Mouse (Mus musculus): ENCODE measurements around the gene Elmsan1. TPM values are rescaled to one million over a fixed set of nuclear protein-coding genes. Genes with fewer than 3 reads are reported as not detected.
A peak's percentile ranks its signal among the peaks of the same experiment; 100 is the strongest.

Gene Elmsan1
- polyA plus RNA-seq, 1 experiment from 2014 or later, result 2.7 TPM

DNA sequence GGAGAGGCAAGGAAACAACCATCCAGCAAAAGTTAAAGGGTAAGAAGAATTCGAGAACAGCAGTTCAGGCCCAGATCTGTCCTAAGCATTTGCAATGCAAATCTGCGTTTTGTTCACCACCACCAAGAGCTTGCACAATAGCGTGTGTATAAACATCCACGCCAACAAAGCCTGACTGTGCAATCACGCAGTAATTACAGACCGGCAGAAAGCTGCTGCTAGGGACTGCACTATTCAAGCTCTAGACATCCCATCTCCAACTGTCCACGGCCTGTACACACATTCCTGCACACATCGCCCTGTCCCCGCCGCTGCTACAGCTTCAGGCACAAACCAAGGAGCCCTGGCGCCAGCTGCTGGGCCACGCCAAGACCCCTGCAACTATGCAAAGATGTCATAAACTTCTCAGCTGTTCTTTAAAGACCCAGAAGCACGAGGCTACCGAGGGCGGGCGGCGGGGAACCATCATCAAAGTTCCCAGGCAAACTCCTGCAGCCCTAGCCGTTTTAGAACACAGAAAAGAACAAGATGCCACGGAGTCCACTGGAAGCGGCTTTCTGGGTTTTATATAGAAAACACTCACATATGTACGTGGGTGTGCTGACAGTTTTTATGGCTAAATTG is 1.1 kb downstream of the Elmsan1 start:
- peak overlapping the region; percentile 69 for H3K4me3 ChIP-seq (ENCODE audit: low read depth, low read length)
- peaks cover 14% of the 10 kb centered on the region for H3K4me1 ChIP-seq (ENCODE audit: control insufficient read depth, insufficient read depth, low read length)
- H3K9ac ChIP-seq (ENCODE audit: low read depth, low read length), result no peak overlapping the region
- WGBS, result 3% methylated on average over 21 of the region's 21 CpGs
- H3K36me3 ChIP-seq (ENCODE audit: control insufficient read depth, insufficient read depth, low read length), result no peaks in the 10 kb centered on the region
- H3K9me3 ChIP-seq (replicated peaks; ENCODE audit: control insufficient read depth, low read length, poor library complexity, severe bottlenecking), result no peaks in the 10 kb centered on the region
- 0 out of 2 replicates have a peak, but pooled peaks have one; percentile 21 for ATAC-seq
- H3K4me2 ChIP-seq (ENCODE audit: low read length), result peak overlapping the region; percentile 93
- H3K27ac ChIP-seq (ENCODE audit: low read length), result no peak overlapping the region
- no peaks in the 10 kb centered on the region for H3K27me3 ChIP-seq (ENCODE audit: control insufficient read depth, insufficient read depth, low read depth, low read length)

DNA sequence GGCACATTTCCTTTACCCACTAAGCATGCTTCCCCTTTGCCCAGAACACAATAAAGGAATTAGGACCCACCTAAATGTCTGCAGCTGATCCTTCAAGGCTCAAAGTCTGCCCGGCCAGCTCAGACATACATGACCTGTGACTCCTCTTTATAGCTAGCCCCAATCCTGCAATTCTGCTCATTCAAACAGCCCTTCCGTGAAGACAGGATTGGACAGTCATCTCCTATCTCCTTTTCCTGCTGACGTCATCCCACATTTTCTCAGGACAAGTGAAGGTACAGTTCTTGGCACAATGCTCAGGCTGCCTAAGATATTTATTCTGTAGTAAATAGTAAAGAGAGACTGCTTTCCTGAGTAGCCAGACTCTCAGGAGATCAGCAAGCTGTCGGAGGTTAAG is 1.6 kb downstream of the Elmsan1 start:
- WGBS, result 25% methylated on average over 4 of the region's 4 CpGs
- no peaks in the 10 kb centered on the region for H3K9me3 ChIP-seq (replicated peaks; ENCODE audit: control insufficient read depth, low read length, poor library complexity, severe bottlenecking)
- 0 out of 2 replicates have a peak overlapping the region, but pooled peaks have one; percentile 4 for H3K9ac ChIP-seq (ENCODE audit: low read depth, low read length)
- H3K36me3 ChIP-seq (ENCODE audit: control insufficient read depth, insufficient read depth, low read length), result no peaks in the 10 kb centered on the region
- H3K4me3 ChIP-seq (ENCODE audit: low read depth, low read length), result no peak overlapping the region
- peaks cover 10% of the 10 kb centered on the region for H3K4me1 ChIP-seq (ENCODE audit: control insufficient read depth, insufficient read depth, low read length)
- no peaks in the 10 kb centered on the region for H3K27me3 ChIP-seq (ENCODE audit: control insufficient read depth, insufficient read depth, low read depth, low read length)
- peak overlapping the region; percentile 93 for H3K4me2 ChIP-seq (ENCODE audit: low read length)
- no peak overlapping the region for H3K27ac ChIP-seq (ENCODE audit: low read length)
- ATAC-seq, result no peak

DNA sequence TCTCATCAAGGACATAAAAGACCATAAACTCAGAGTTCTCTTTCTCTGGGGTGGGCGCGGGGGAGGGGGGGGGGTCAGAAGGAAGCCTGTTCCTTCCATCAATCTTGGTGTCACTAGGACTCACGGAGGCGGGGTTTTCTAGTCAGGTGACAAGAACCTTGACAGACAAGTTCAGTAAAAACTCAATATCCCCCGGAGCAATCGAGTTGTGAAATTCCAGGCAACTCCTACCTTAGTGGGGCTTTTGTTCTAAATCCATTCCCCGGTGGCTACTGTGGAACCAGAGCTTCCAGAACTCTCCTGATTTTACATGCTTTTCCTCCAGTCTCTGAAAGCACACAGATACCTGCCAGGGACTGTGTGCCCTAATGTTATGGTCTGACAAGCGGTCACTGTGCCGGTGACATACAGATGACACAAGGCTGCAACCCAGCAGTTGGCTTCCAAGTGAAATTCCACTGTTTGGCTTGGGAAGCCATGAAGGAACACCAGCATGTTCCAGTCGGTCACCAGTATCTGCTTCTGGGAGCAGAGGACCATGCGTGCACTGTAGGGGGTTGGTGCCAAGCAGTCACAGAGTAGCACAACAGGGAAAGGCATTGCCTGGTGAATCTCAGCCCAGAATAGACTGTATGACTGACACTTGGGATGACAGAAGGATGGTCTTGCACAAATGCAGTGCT is 2.8 kb downstream of the Elmsan1 start:
- no peak overlapping the region for H3K27ac ChIP-seq (ENCODE audit: low read length)
- no peak overlapping the region for H3K4me3 ChIP-seq (ENCODE audit: low read depth, low read length)
- H3K9me3 ChIP-seq (replicated peaks; ENCODE audit: control insufficient read depth, low read length, poor library complexity, severe bottlenecking), result no peaks in the 10 kb centered on the region
- H3K4me1 ChIP-seq (ENCODE audit: control insufficient read depth, insufficient read depth, low read length), result peaks cover 8% of the 10 kb centered on the region
- H3K9ac ChIP-seq (ENCODE audit: low read depth, low read length), result no peak overlapping the region
- H3K36me3 ChIP-seq (ENCODE audit: control insufficient read depth, insufficient read depth, low read length), result no peaks in the 10 kb centered on the region
- no peak overlapping the region for H3K4me2 ChIP-seq (ENCODE audit: low read length)
- H3K27me3 ChIP-seq (ENCODE audit: control insufficient read depth, insufficient read depth, low read depth, low read length), result no peaks in the 10 kb centered on the region
- no peak for ATAC-seq
- WGBS, result 79% methylated on average over 9 of the region's 11 CpGs

DNA sequence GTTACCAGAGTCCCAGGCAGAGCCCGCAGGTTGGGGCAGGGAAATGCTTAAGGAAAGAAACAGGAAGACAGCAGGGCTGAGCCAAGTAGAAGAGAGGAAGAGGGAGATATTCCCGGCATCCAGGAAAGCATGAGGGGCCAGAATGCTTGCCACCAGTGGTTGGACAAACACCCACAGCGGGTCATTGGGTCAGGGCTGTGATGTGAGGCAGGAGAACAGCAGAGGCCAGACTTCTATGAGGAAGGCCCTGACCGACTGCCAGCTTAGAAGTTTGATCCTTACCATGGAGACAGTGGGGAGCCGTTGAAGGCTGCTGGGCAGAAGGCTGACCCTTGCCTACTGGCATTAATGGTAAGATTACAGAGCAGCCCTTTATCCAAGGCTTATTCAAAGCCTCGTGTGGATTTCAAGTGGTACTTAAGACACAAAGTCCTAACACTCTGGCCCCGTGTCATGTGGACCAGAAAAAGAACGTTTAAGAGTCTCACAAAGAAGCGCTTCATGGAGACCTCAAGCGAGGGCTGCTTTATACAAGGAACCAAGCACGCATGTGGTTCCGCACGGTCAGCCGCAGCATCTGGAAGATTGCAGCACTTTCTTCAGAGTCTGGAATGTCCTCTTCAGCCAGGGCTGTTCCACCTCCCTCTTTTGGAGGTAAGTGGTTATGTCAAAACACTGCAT is 4.0 kb downstream of the Elmsan1 start:
- no peak for ATAC-seq
- no peak overlapping the region for H3K9ac ChIP-seq (ENCODE audit: low read depth, low read length)
- WGBS, result 32% methylated on average over 14 of the region's 14 CpGs
- H3K27me3 ChIP-seq (ENCODE audit: control insufficient read depth, insufficient read depth, low read depth, low read length), result no peaks in the 10 kb centered on the region
- no peaks in the 10 kb centered on the region for H3K36me3 ChIP-seq (ENCODE audit: control insufficient read depth, insufficient read depth, low read length)
- H3K9me3 ChIP-seq (replicated peaks; ENCODE audit: control insufficient read depth, low read length, poor library complexity, severe bottlenecking), result no peaks in the 10 kb centered on the region
- peaks cover 8% of the 10 kb centered on the region for H3K4me1 ChIP-seq (ENCODE audit: control insufficient read depth, insufficient read depth, low read length)
- H3K4me3 ChIP-seq (ENCODE audit: low read depth, low read length), result no peak overlapping the region
- H3K4me2 ChIP-seq (ENCODE audit: low read length), result no peak overlapping the region
- no peak overlapping the region for H3K27ac ChIP-seq (ENCODE audit: low read length)

DNA sequence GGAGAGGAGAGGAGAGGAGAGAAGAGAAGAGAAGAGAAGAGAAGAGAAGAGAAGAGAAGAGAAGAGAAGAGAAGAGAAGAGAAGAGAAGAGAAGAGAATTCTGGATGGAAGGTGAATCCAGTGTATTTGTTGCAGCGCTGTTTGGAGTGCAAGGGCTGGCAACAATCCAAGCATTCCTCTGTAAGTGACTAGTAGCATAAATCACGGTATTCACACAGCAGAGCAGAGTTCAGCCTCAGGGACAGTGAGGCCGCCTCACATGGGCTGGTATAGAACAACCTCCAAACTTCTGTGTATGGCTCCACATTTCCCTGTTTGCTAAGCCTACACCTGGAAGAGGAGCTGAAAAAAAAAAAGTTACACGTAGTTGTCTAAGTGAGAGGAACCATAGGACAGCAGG is 6.4 kb downstream of the Elmsan1 start:
- Histone ChIP-seq H3K9me3 (replicated peaks; ENCODE audit: control insufficient read depth, low read length, poor library complexity, severe bottlenecking) (no peaks in the 10 kb centered on the region), H3K27ac (ENCODE audit: low read length) (no peak overlapping the region), H3K4me1 (ENCODE audit: control insufficient read depth, insufficient read depth, low read length) (no peaks in the 10 kb centered on the region; the same call in 1 of the 2 replicates), H3K9ac (ENCODE audit: low read depth, low read length) (no peak overlapping the region), H3K27me3 (ENCODE audit: control insufficient read depth, insufficient read depth, low read depth, low read length) (no peaks in the 10 kb centered on the region), H3K4me2 (ENCODE audit: low read length) (no peak overlapping the region), H3K36me3 (ENCODE audit: control insufficient read depth, insufficient read depth, low read length) (no peaks in the 10 kb centered on the region), H3K4me3 (ENCODE audit: low read depth, low read length) (no peak overlapping the region)
- 56% methylated on average over 4 of the region's 4 CpGs for whole genome bisulfite sequencing
- ATAC-seq, result no peak

DNA sequence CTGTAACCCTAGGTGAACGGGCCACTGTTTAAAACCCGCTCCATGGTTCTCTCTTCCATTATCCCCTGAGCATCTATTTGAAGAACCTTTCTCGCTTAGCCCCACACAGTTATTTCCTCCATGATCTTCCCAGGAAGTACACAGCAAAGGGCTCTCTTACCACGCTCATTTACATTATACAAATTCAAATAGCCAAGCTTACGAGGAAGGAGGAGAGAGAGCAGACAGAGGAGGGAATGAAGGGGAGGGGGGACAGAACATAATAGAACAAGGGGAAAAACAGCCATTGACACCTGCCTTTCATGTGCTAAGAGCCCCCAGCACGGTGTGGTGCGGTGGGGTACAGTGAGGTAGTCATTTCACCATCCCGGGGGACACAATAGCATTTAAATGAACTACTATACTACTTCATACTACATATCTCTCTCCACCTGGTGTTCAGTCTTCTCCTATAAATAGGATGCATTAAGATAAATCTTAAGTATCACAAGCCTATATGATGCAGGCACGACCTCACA is 7.6 kb downstream of the Elmsan1 start:
- Histone ChIP-seq H3K4me2 (ENCODE audit: low read length) (no peak overlapping the region), H3K9ac (ENCODE audit: low read depth, low read length) (no peak overlapping the region), H3K4me1 (ENCODE audit: control insufficient read depth, insufficient read depth, low read length) (no peaks in the 10 kb centered on the region; the same call in 1 of the 2 replicates), H3K4me3 (ENCODE audit: low read depth, low read length) (no peak overlapping the region), H3K9me3 (replicated peaks; ENCODE audit: control insufficient read depth, low read length, poor library complexity, severe bottlenecking) (no peaks in the 10 kb centered on the region), H3K36me3 (ENCODE audit: control insufficient read depth, insufficient read depth, low read length) (no peaks in the 10 kb centered on the region), H3K27me3 (ENCODE audit: control insufficient read depth, insufficient read depth, low read depth, low read length) (no peaks in the 10 kb centered on the region), H3K27ac (ENCODE audit: low read length) (no peak overlapping the region)
- no peak for ATAC-seq
- WGBS, result 65% methylated on average over 9 of the region's 9 CpGs

DNA sequence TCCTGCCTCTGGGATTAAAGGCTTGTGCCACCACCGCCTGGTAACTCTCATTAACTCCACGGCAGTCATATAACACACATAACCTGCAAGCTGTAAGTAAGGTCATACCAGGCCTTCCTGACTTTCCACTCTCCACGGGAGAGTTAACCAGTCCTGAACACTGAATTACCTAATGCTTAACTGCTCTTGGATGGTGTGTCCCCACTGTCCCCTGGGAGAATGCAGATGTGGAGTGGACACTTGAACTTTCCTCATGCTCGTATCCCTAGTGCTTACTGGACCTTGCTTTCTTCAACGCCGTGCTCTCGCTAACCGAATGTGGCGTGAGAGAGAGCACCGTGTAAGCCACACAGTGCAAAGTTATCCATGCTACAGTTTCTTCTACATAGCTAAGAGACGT is 8.4 kb downstream of the Elmsan1 start:
- Histone ChIP-seq H3K4me1 (ENCODE audit: control insufficient read depth, insufficient read depth, low read length) (no peaks in the 10 kb centered on the region; the same call in 1 of the 2 replicates), H3K27ac (ENCODE audit: low read length) (no peak overlapping the region), H3K4me2 (ENCODE audit: low read length) (no peak overlapping the region), H3K36me3 (ENCODE audit: control insufficient read depth, insufficient read depth, low read length) (no peaks in the 10 kb centered on the region), H3K9me3 (replicated peaks; ENCODE audit: control insufficient read depth, low read length, poor library complexity, severe bottlenecking) (no peaks in the 10 kb centered on the region), H3K4me3 (ENCODE audit: low read depth, low read length) (no peak overlapping the region), H3K9ac (ENCODE audit: low read depth, low read length) (no peak overlapping the region), H3K27me3 (ENCODE audit: control insufficient read depth, insufficient read depth, low read depth, low read length) (no peaks in the 10 kb centered on the region)
- WGBS, result 93% methylated on average over 11 of the region's 11 CpGs
- no peak for ATAC-seq

DNA sequence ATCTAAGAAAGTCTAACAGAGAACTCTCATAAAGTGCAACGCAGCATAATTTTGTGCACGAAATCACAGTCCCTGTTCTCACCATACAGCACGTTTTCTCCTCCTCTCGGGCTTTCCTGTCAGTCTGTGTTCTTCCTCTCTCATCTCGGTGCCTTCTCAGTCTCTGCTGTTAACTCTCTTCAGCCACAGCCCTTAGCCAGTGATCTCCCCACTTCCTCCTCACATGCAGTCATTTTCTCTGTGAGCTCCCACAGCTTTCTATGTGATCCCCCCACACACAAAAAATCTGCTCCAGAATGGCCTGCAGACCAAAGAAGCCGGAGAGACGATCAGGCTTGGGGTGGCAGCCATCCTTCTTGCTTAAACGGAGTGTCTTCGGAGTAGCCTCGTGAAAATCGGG is 9.6 kb downstream of the Elmsan1 start:
- H3K4me2 ChIP-seq (ENCODE audit: low read length), result no peak overlapping the region
- H3K27me3 ChIP-seq (ENCODE audit: control insufficient read depth, insufficient read depth, low read depth, low read length), result no peaks in the 10 kb centered on the region
- 92% methylated on average over 11 of the region's 11 CpGs for WGBS
- no peak overlapping the region for H3K4me3 ChIP-seq (ENCODE audit: low read depth, low read length)
- no peaks in the 10 kb centered on the region; the same call in 1 of the 2 replicates for H3K4me1 ChIP-seq (ENCODE audit: control insufficient read depth, insufficient read depth, low read length)
- no peak for ATAC-seq
- H3K27ac ChIP-seq (ENCODE audit: low read length), result no peak overlapping the region
- H3K9me3 ChIP-seq (replicated peaks; ENCODE audit: control insufficient read depth, low read length, poor library complexity, severe bottlenecking), result no peaks in the 10 kb centered on the region
- no peak overlapping the region for H3K9ac ChIP-seq (ENCODE audit: low read depth, low read length)
- no peaks in the 10 kb centered on the region for H3K36me3 ChIP-seq (ENCODE audit: control insufficient read depth, insufficient read depth, low read length)
